Mouse (Mus musculus) forebrain, embryonic 13.5 days (tissue): ENCODE data around the gene Ptpdc1. TPM values are rescaled to one million over a fixed set of nuclear protein-coding genes. Genes with fewer than 3 reads are reported as not detected.

Experiments used
- ATAC-seq: fragments of 200-750 bp; cut with Nextera tagmentation; 2 replicates; pipeline ENCODE4 v1.8.0; 2017
- H3K27ac ChIP-seq: fragments of 300-500 bp; sonication (generic); 2 replicates; pipeline ENCODE4 v1.5.1; 2015; ENCODE audit warnings: inconsistent platforms, mild to moderate bottlenecking, moderate library complexity
- H3K27me3 ChIP-seq: fragments of 300-500 bp; sonication (generic); 2 replicates; pipeline ENCODE4 v1.6.1; 2015; ENCODE audit warnings: mild to moderate bottlenecking, inconsistent platforms
- H3K36me3 ChIP-seq: fragments of 300-500 bp; sonication (generic); 2 replicates; pipeline ENCODE4 v1.6.1; 2015; ENCODE audit warnings: mild to moderate bottlenecking, inconsistent platforms; ENCODE audit not compliant: poor library complexity, severe bottlenecking
- H3K4me1 ChIP-seq: fragments of 300-500 bp; sonication (generic); 2 replicates; pipeline ENCODE4 v1.6.1; 2015; ENCODE audit warnings: inconsistent platforms
- H3K4me2 ChIP-seq: fragments of 300-500 bp; sonication (generic); 2 replicates; pipeline ENCODE4 v1.6.1; 2015; ENCODE audit warnings: inconsistent platforms, mild to moderate bottlenecking, moderate library complexity
- H3K4me3 ChIP-seq: fragments of 300-500 bp; sonication (generic); 2 replicates; pipeline ENCODE4 v1.5.1; 2015; ENCODE audit warnings: mild to moderate bottlenecking, inconsistent platforms
- H3K9ac ChIP-seq: fragments of 300-500 bp; sonication (generic); 2 replicates; pipeline ENCODE4 v1.6.1; 2015; ENCODE audit warnings: mild to moderate bottlenecking, inconsistent platforms
- H3K9me3 ChIP-seq: fragments of 300-500 bp; sonication (generic); replicated peaks from 2 replicates; pipeline ENCODE4 v1.6.1; 2016; ENCODE audit warnings: inconsistent platforms
- WGBS: fragments of 180-500 bp; shearing (Covaris S2); methylation state at CpG from one replicate; pipeline ENCODE4 v1.1.7; 2015; 5-methylcytosine and 5-hydroxymethylcytosine counted together
- microRNA counts: library from miRNA; unstranded; fragments of <30 nt; microRNA quantifications from one replicate; lab custom pipeline; 2016
- microRNA-seq: library from miRNA; unstranded; fragments of <30 nt; microRNA quantifications from one replicate; pipeline ENCODE4, GENCODE M21; 2016
- polyA plus RNA-seq: library from polyadenylated mRNA; unstranded; fragments of >200 nt; fragmentation: Nextera tagmentation; extraction: Ambion mirVana; gene quantifications from 2 replicates; pipeline ENCODE4 v1.2.1, GENCODE M21; 2015

The Ptpdc1 gene
- polyA plus RNA-seq, 1 experiment from 2014 or later, result 13.0 TPM

GRCm38 (mm10) chr13:48529028-48529427 is 96.4 kb downstream of the Ptpdc1 start:
- H3K36me3 ChIP-seq, result no peaks in the 10 kb centered on the region
- 0 out of 2 replicates have a peak, but pooled peaks have one; percentile 24 for ATAC-seq
- 47% methylated on average over 2 of the region's 2 CpGs for WGBS

GRCm38 (mm10) chr13:48528123-48528871 is 97.2 kb downstream of the Ptpdc1 start:
- Histone ChIP-seq H3K27me3 (no peaks in the 10 kb centered on the region), H3K4me3 (no peak overlapping the region), H3K4me2 (no peak overlapping the region), H3K9me3 (no peaks in the 10 kb centered on the region), H3K9ac (no peak overlapping the region), H3K27ac (no peak overlapping the region), H3K36me3 (no peaks in the 10 kb centered on the region), H3K4me1 (peaks cover 4% of the 10 kb centered on the region; the same call in 1 of the 2 replicates)
- peak; percentile 85 for ATAC-seq
- WGBS, result 52% methylated on average over 15 of the region's 15 CpGs

More at GRCm38 (mm10) chr13:48529028-48529427, 96.4 kb downstream of the Ptpdc1 start:
- Histone ChIP-seq H3K27me3 (no peaks in the 10 kb centered on the region), H3K27ac (no peak overlapping the region), H3K9me3 (no peaks in the 10 kb centered on the region), H3K4me2 (no peak overlapping the region), H3K9ac (no peak overlapping the region), H3K4me1 (peaks cover 4% of the 10 kb centered on the region; the same call in 1 of the 2 replicates), H3K4me3 (no peak overlapping the region)

MicroRNAs encoded within 50 kb of the gene (microRNA counts, 519-probe panel; counts per million panel counts)
- microRNA mmu-let-7a (lab: Ali Mortazavi, UCI) (6,235 counts per million, percentile 97 among the panel's probes with 10 or more counts), microRNA mmu-let-7d (lab: Ali Mortazavi, UCI) (6,207 counts per million, percentile 97 among the panel's probes with 10 or more counts), microRNA mmu-let-7f (lab: Ali Mortazavi, UCI) (5,283 counts per million, percentile 92 among the panel's probes with 10 or more counts)

Small RNA genes lying within 50 kb of the gene (microRNA-seq; reads per million reads assigned to microRNA genes)
- gene Gm24111 (not detected), gene Mirlet7a-1 (180 reads per million, percentile 58 among the genes with 10 or more reads in this experiment), gene Mirlet7d (9,469 reads per million, percentile 95 among the genes with 10 or more reads in this experiment), gene Mirlet7f-1 (not detected)

Other genes with a start within 250 kb of the Ptpdc1 start
- gene Zfp169, start 112.2 kb downstream of the Ptpdc1 start, polyA plus RNA-seq, result 6.0 and 7.1 TPM in 2 replicates
- 2.6 and 3.5 TPM in 2 replicates for gene A830005F24Rik, start 112.1 kb downstream of the Ptpdc1 start, polyA plus RNA-seq
- gene Barx1, start 37.3 kb upstream of the Ptpdc1 start, polyA plus RNA-seq, result not detected in 2 replicates
- gene Phf2, start 245.5 kb upstream of the Ptpdc1 start, polyA plus RNA-seq, result 10.6 and 10.9 TPM in 2 replicates